Mouse (Mus musculus): ENCODE data around the gene Stard3nl.

Stard3nl gene

GRCm38 (mm10) chr13:19395688-19396354 lies at the start of gene Stard3nl:
TSS of gene Stard3nl (minus strand) at chr13:19395795.
- DNase-seq = peak; percentile 98

- DNase-seq = no peak
Observed at GRCm38 (mm10) chr13:19438040-19438439, 42.4 kb upstream of the Stard3nl start.

- DNase-seq = no peak
Observed at GRCm38 (mm10) chr13:19429812-19430370, 34.3 kb upstream of the Stard3nl start.

GRCm38 (mm10) chr13:19428076-19428475 lies 32.5 kb upstream of the Stard3nl start:
- DNase-seq = no peak

- DNase-seq = no peak
Observed at GRCm38 (mm10) chr13:19424563-19424962, 29.0 kb upstream of the Stard3nl start.

- no peak for DNase-seq
Observed at GRCm38 (mm10) chr13:19422521-19422920, 26.9 kb upstream of the Stard3nl start.

GRCm38 (mm10) chr13:19417885-19418521 lies 22.4 kb upstream of the Stard3nl start:
- DNase-seq = no peak

- DNase-seq = no peak
Observed at GRCm38 (mm10) chr13:19415894-19416531, 20.4 kb upstream of the Stard3nl start.

GRCm38 (mm10) chr13:19415337-19415736 lies 19.7 kb upstream of the Stard3nl start:
- DNase-seq = no peak

GRCm38 (mm10) chr13:19412334-19412939 lies 16.8 kb upstream of the Stard3nl start:
- no peak for DNase-seq

- no peak for DNase-seq
Observed at GRCm38 (mm10) chr13:19411886-19412285, 16.3 kb upstream of the Stard3nl start.

- no peak for DNase-seq
Observed at GRCm38 (mm10) chr13:19410694-19411093, 15.1 kb upstream of the Stard3nl start.

- no peak for DNase-seq
Observed at GRCm38 (mm10) chr13:19407953-19408352, 12.4 kb upstream of the Stard3nl start.

GRCm38 (mm10) chr13:19404623-19405022 lies 9.0 kb upstream of the Stard3nl start:
- no peak for DNase-seq

GRCm38 (mm10) chr13:19394798-19395687 lies 552 bp downstream of the Stard3nl start:
- DNase-seq = no peak

- no peak for DNase-seq
Observed at GRCm38 (mm10) chr13:19394171-19394570, 1.4 kb downstream of the Stard3nl start.

GRCm38 (mm10) chr13:19393731-19394130 lies 1.9 kb downstream of the Stard3nl start:
- DNase-seq = no peak

- no peak for DNase-seq
Observed at GRCm38 (mm10) chr13:19391608-19392007, 4.0 kb downstream of the Stard3nl start.

GRCm38 (mm10) chr13:19390296-19390695 lies 5.3 kb downstream of the Stard3nl start:
- DNase-seq = no peak

- DNase-seq = no peak
Observed at GRCm38 (mm10) chr13:19389896-19390295, 5.7 kb downstream of the Stard3nl start.

- DNase-seq = no peak
Observed at GRCm38 (mm10) chr13:19389434-19389833, 6.2 kb downstream of the Stard3nl start.

GRCm38 (mm10) chr13:19385226-19385625 lies 10.4 kb downstream of the Stard3nl start:
- DNase-seq = no peak
